Mouse (Mus musculus) retina, embryonic 14.5 days (tissue): ENCODE measurements at regions not wholly inside any gene's neighbourhood (a gene's known extent, or its start where the extent isn't known, plus 50 kb on each side); places are given as distances from the start of the nearest gene placed in this dataset.
"Not testable (repeated sequence)": the region's sequence is repeated elsewhere in the genome, so short reads cannot be mapped to it uniquely, and the experiment has no call there.

Experiments
- DNase-seq: peaks from one replicate; pipeline ENCODE4 v3.0.0-alpha.2; 2015; ENCODE audit warnings: low spot score

- DNase-seq: peak; percentile 49
Observed at GRCm38 (mm10) chr12:17852138-17852537, 161.5 kb downstream of the Hpcal1 start.

GRCm38 (mm10) chr12:17872491-17872890 lies 181.8 kb downstream of the Hpcal1 start:
- DNase-seq: not testable (repeated sequence)

DNA sequence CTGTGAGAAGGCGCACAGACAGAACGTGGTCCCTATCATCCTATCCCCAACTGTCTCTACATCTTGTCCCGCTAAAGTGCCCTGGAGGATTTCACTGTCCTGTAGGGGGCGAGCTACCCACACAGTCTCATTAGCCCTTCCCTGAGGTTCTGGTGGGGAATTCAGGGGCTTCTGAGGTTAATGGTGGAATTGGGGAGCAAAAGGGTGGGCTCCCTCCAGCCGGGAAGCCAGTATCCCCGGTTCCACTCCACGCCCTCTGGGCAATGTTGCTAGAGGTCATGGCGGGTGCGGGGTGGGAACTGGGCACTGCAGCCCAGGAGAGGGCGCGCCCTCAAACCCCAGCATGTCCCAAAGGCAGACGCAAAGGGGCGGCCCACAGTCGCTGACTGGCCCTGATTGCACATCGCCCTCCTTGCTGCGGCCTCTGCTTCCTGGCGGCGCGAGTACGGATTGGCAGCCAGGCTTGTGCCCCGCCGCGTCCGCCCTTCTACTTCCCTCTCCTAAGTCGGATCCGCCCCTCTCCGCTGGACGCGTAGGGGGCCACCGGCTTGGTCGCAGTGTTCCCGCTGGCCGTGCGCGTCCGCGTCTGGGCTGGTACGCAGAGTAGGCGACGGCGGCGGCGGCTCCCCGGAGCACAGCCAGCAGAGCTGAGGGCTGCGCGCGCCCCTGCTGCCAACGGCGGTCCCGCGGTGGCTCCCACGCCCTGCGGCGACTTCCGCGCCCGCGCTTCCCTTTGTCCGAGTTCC lies 190.9 kb downstream of the Hpcal1 start:
- DNase-seq: peak; percentile 92

DNA sequence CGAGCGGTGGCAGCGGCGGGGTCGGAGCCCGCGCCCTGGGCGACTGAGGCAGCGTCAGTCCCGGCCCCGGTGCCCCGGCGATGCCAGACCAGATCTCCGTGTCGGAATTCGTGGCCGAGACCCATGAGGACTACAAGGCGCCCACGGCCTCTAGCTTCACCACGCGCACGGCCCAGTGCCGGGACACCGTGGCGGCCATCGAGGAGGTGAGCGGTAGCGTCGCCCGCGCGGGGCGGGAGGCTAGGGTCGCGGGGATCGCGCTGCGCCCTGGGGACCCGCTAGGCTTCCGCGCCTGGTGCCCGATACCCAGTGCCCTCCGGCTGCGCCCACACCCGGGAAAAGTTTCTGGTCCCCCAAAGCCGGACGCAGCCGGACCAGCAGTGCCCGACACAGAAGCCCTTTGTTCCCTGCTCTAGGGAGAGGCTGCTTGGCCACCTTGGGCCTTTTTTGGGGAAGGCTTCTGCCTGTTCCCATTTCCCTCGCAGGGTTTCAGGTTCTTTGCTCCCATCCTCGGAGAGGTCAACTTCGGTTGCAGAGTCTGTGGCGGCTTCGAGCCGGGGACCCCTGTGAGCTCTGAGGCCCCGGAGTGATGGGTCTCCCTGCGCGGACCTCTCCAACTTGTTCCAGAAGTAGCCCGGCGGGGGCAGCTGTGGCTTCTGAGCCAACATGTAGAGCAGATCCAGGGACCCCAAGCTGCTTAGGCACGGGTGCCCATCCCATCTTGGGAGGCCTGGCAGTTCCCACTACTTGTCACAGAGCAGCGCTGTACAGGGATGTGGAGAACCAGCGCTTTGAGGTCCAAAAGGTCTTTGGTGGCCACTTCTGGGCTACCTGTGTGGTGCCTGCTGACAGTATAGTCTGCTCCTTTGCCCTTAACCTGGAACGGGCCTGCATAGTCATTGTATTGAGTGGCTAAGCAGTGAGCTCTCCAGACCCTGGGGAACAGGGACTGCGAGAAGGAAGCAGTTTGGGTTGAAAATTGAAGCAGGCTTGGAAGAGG lies 191.8 kb downstream of the Hpcal1 start:
- DNase-seq: peak; percentile 12

DNA sequence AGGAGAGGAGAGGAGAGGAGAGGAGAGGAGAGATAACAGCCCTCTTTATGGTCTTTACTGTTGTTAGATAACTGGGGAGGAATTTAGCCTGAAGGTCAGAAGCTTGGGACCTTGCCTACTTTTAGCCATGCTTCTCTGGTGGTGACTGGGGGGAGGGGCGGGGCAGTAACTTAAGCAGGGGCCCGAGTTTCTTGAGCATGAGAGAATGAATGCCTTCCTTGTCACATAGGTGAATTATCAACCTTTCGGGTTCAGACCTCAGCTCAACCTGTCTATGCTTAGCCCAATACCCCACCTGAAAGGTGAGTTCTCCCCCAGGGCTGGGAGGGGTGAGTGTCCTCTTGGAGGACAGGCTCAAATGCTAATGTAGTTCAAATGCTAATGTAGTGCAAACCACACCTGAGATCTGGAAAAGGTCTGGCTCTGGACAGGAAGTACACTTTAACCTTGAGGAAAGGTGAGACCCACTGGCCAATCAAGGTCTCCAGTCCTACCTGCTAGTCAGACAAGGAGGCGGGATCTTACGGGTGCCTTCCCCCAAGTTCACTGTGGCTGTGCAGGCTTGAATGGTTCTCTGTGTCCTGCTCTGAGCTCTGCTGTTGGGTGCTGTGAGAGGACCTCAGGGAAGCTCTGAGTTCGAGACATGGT lies 201.1 kb downstream of the Hpcal1 start:
- not testable (repeated sequence) for DNase-seq

GRCm38 (mm10) chr12:17913058-17913457 lies 222.4 kb downstream of the Hpcal1 start:
- not testable (repeated sequence) for DNase-seq
